Mouse (Mus musculus) heart, embryonic 12.5 days (tissue): ENCODE results near the gene Sos2. TPM values are rescaled to one million over a fixed set of nuclear protein-coding genes. Genes with fewer than 3 reads are reported as not detected.
A peak's percentile ranks its signal among the peaks of the same experiment; 100 is the strongest.
"Not testable (repeated sequence)": the region's sequence is repeated elsewhere in the genome, so short reads cannot be mapped to it uniquely, and the experiment has no call there.

Source experiments
- ATAC-seq: fragments of 200-750 bp; cut with Nextera tagmentation; 2 replicates; pipeline ENCODE4 v1.8.0; 2017; ENCODE audit warnings: moderate TSS enrichment, moderate library complexity; ENCODE audit not compliant: insufficient number of reproducible peaks, low FRiP score
- H3K27ac ChIP-seq: fragments of 300-500 bp; sonication (generic); 2 replicates; pipeline ENCODE4 v1.5.1; 2016; ENCODE audit warnings: mild to moderate bottlenecking, moderate library complexity; ENCODE audit not compliant: poor library complexity, severe bottlenecking
- H3K27me3 ChIP-seq: fragments of 300-500 bp; sonication (generic); replicated peaks from 2 replicates; pipeline ENCODE4 v1.6.1; 2016; ENCODE audit warnings: mild to moderate bottlenecking, moderate library complexity
- H3K36me3 ChIP-seq: fragments of 300-500 bp; sonication (generic); 2 replicates; pipeline ENCODE4 v1.6.1; 2016; ENCODE audit warnings: mild to moderate bottlenecking, moderate library complexity
- H3K4me1 ChIP-seq: fragments of 300-500 bp; sonication (generic); replicated peaks from 2 replicates; pipeline ENCODE4 v1.6.1; 2016; ENCODE audit warnings: mild to moderate bottlenecking
- H3K4me2 ChIP-seq: fragments of 300-500 bp; sonication (generic); 2 replicates; pipeline ENCODE4 v1.6.1; 2016; ENCODE audit warnings: mild to moderate bottlenecking, moderate library complexity
- H3K4me3 ChIP-seq: fragments of 300-500 bp; sonication (generic); 2 replicates; pipeline ENCODE4 v1.5.1; 2016; ENCODE audit warnings: mild to moderate bottlenecking
- H3K9ac ChIP-seq: fragments of 300-500 bp; sonication (generic); 2 replicates; pipeline ENCODE4 v1.6.1; 2016; ENCODE audit warnings: mild to moderate bottlenecking, moderate library complexity
- H3K9me3 ChIP-seq: fragments of 300-500 bp; sonication (generic); replicated peaks from 2 replicates; pipeline ENCODE4 v1.6.1; 2016; ENCODE audit warnings: mild to moderate bottlenecking, moderate library complexity
- WGBS: fragments of 180-500 bp; shearing (Covaris S2); methylation state at CpG from one replicate; pipeline ENCODE4 v1.1.7; 2016; 5-methylcytosine and 5-hydroxymethylcytosine counted together
- polyA plus RNA-seq: library from polyadenylated mRNA; unstranded; fragments of >200 nt; fragmentation: Nextera tagmentation; extraction: Ambion mirVana; gene quantifications from 2 replicates; pipeline ENCODE4 v1.2.1, GENCODE M21; 2016

The Sos2 gene
- polyA plus RNA-seq, 1 experiment from 2014 or later: 8.4 TPM

DNA sequence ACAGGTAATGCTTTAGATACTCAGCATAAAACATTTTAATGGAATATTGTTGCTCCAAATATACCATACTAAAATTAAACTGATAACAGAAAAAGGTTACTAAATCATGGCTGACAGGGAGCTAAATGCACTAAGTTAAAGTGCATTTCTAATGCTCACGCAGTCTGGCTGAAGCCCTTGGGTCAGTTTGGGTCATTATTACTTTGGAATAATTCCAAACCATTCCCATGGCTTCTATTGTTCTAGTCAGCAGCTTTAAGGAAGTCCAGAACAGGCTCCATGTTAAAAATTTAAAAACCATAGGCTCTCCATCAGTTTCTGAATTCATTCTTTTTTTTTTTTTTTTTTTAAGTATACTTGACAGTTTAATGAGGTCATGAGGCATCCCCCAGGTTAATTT lies 7.5 kb downstream of the Sos2 start:
- no peak overlapping the region for H3K9ac ChIP-seq
- ATAC-seq: no peak
- H3K9me3 ChIP-seq: 0 out of 2 replicates have a peak, but pooled peaks cover 3% of the 10 kb centered on the region
- no peak overlapping the region for H3K4me2 ChIP-seq
- peaks cover 20% of the 10 kb centered on the region for H3K4me1 ChIP-seq
- no peak overlapping the region for H3K27ac ChIP-seq
- no peaks in the 10 kb centered on the region for H3K27me3 ChIP-seq
- WGBS: 59% methylated on average over 1 of the region's 1 CpGs
- H3K4me3 ChIP-seq: no peak overlapping the region
- H3K36me3 ChIP-seq: no peaks in the 10 kb centered on the region

DNA sequence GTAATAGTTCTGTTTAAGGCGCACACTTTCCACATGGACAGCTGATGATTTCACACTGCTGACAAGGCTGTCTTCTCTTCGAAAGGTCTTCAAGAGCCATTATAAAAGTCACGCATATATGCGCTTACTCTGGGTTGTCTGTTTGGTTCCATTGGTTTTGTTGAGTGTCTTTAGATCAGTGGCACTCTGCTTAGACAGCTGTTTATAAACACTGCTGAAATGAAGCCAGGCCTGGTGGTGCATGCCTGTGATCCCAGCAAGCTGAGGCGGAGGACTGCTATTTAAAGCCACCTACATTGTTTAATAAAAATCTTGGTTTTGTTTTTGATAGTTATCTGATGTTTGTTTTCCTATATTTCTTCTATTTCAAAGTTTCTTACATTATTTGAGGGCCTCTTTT lies 14.9 kb downstream of the Sos2 start:
- WGBS: 90% methylated on average over 5 of the region's 5 CpGs
- no peaks in the 10 kb centered on the region for H3K27me3 ChIP-seq
- no peak for ATAC-seq
- H3K4me2 ChIP-seq: no peak overlapping the region
- no peak overlapping the region for H3K4me3 ChIP-seq
- H3K9ac ChIP-seq: no peak overlapping the region
- no peaks in the 10 kb centered on the region; the same call in 1 of the 2 replicates for H3K9me3 ChIP-seq
- 0 out of 2 replicates have a peak, but pooled peaks cover 5% of the 10 kb centered on the region for H3K36me3 ChIP-seq
- H3K4me1 ChIP-seq: no peaks in the 10 kb centered on the region
- no peak overlapping the region for H3K27ac ChIP-seq

DNA sequence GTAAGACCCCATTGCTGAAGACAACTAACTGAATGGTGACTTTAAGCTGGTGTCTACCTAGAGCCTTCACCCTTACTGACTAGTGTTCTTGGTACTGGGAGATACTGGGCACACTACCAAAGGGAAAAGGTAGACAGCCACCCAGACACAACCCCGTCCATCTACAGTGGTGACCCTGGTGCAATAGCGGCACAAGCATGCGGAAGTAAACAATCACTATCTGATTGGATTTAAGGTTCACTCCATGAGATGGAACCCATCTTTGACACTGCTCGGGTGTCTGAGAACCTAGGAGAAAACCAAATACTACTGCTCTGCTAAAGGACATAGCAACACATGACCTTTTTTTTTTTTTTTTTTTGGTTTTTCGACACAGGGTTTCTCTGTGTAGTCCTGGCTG lies 20.0 kb downstream of the Sos2 start:
- ATAC-seq: no peak
- 0 out of 2 replicates have a peak, but pooled peaks cover 5% of the 10 kb centered on the region for H3K36me3 ChIP-seq
- no peak overlapping the region for H3K4me2 ChIP-seq
- no peak overlapping the region for H3K9ac ChIP-seq
- H3K4me1 ChIP-seq: no peaks in the 10 kb centered on the region
- H3K4me3 ChIP-seq: no peak overlapping the region
- H3K27ac ChIP-seq: no peak overlapping the region
- no peaks in the 10 kb centered on the region; the same call in 1 of the 2 replicates for H3K9me3 ChIP-seq
- 93% methylated on average over 5 of the region's 5 CpGs for WGBS
- H3K27me3 ChIP-seq: no peaks in the 10 kb centered on the region

DNA sequence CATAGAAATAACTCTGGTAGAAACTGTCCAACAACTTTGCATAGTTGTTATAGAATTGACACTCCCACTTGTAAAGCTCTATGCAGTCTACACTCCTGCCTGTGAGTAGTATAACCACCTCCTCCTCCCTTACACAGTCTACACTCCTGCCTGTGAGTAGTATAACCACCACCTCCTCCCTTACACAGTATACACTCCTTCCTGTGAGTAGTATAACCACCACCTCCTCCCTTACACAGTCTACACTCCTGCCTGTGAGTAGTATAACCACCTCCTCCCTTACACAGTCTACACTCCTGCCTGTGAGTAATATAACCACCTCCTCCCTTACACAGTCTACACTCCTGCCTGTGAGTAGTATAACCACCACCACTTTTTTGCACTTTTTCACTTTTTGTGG lies 27.7 kb downstream of the Sos2 start:
- H3K4me3 ChIP-seq, H3K27ac ChIP-seq, H3K9me3 ChIP-seq, H3K9ac ChIP-seq, H3K4me2 ChIP-seq, H3K27me3 ChIP-seq, H3K4me1 ChIP-seq: not testable (repeated sequence)
- peak; percentile 84 for ATAC-seq
- H3K36me3 ChIP-seq: peaks cover 29% of the 10 kb centered on the region

DNA sequence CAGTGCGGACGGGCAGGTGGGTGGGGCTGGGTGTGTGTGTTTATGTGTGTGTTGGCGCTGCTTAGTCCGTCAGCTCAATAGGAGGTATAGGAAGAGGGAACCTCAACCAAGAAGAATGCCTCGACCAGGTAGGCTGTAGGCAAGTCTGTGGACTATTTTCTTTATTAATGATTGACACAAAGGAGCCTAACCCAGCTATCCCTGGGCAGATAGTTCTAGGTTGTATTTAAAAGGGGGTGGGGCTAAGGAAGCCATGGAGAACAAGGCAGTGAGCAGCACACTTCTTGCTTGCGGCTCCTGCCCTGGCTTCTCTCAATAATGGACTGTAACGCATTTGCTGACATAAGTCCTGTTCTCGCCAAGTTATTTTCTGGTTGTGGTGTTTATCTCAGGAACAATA lies 32.1 kb downstream of the Sos2 start:
- WGBS: 88% methylated on average over 8 of the region's 8 CpGs

DNA sequence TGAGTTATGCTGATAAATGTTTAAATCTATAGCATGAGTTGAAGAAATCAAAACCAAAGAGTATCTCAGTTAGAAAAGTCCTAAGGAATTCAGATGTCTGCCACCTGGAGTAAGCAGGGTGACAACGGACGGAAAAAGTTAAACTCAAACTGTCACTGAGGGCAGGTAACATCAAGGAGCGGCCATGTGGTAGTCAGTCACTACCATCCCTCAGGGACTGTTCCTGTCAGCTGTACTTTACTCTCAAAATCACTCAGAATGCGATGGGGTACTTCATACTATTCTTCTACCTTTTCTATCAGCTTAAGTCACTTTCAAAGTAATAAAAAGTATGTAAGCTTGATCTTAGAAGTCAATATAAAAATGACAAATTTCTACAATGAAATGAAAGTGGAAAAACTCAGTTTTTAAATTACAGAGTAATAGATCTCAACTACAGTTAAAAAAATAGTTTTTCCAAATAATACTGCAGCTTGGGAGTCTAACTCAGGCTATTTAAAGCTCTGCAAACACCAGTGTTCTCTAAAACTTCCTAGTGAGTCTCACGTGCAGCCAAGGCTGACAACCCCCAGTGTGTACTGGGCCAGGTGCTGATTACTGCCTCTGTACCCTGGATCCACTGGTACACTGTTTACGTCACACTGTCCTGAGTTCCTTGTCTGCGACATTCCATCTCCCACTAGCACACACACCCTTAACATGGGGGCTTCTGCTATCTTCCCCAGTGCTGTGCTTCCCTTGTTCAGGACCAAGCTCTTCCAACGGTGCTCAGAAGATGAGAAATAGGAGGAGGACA lies 35.6 kb downstream of the Sos2 start:
- Histone ChIP-seq H3K4me3 (no peak overlapping the region), H3K9ac (no peak overlapping the region), H3K4me2 (no peak overlapping the region), H3K36me3 (peaks cover 30% of the 10 kb centered on the region), H3K27me3 (no peaks in the 10 kb centered on the region), H3K27ac (no peak overlapping the region), H3K4me1 (peaks cover 8% of the 10 kb centered on the region; the same call in 1 of the 2 replicates), H3K9me3 (no peaks in the 10 kb centered on the region)
- ATAC-seq: no peak
- 76% methylated on average over 8 of the region's 8 CpGs for WGBS

More for the DNA sequence above, 32.1 kb downstream of the Sos2 start:
- no peak overlapping the region for H3K4me2 ChIP-seq
- H3K36me3 ChIP-seq: peaks cover 42% of the 10 kb centered on the region
- no peak overlapping the region for H3K9ac ChIP-seq
- H3K9me3 ChIP-seq: peaks cover 4% of the 10 kb centered on the region
- no peak overlapping the region for H3K27ac ChIP-seq
- H3K4me3 ChIP-seq: no peak overlapping the region
- peaks cover 8% of the 10 kb centered on the region; the same call in 1 of the 2 replicates for H3K4me1 ChIP-seq
- H3K27me3 ChIP-seq: no peaks in the 10 kb centered on the region
- ATAC-seq: no peak

DNA sequence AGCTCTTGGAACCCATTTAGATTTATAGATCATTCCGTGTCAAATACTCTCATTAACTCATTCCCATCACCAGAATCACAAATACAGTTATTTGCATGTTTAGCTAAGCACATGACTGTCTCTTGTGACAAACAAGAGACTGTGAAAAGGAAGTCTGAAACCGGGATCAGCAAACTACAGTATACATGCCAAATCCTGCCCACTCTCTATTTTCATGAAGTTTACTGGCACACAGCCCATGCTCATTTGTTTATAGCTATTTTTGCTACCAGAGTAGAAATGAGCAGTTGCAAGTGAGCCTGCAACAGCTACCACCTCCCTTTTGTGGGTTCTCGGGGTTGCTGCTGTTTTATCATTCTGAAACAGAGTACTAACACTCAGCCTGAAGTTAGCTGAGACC lies 36.8 kb downstream of the Sos2 start:
- ATAC-seq: no peak
- Histone ChIP-seq H3K4me1 (peaks cover 8% of the 10 kb centered on the region; the same call in 1 of the 2 replicates), H3K27ac (no peak overlapping the region), H3K9ac (no peak overlapping the region), H3K36me3 (peaks cover 32% of the 10 kb centered on the region), H3K9me3 (no peaks in the 10 kb centered on the region), H3K4me3 (no peak overlapping the region), H3K4me2 (no peak overlapping the region), H3K27me3 (no peaks in the 10 kb centered on the region)
- WGBS: 86% methylated on average over 3 of the region's 3 CpGs

DNA sequence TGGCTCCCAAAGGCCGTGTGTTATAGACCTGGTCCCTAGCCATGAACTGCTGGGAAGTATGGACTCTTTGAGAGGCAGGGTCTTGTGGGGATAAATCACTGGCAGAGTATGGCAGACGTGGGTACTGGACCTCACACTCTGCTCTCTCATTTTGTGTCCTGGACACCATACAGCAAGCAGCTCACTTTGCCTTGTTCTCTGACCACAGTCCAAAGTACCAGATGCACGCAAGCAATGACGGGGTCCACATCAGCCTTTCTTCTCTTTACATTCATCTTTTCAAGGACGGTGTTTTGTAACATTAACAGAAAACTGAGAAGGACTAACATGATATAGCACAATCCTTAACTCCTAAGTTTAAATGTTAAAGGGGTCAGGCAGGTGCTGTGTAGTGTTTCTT lies 38.8 kb downstream of the Sos2 start:
- Histone ChIP-seq H3K9ac (no peak overlapping the region), H3K36me3 (peaks cover 39% of the 10 kb centered on the region), H3K4me2 (no peak overlapping the region), H3K27ac (no peak overlapping the region), H3K4me1 (peaks cover 8% of the 10 kb centered on the region; the same call in 1 of the 2 replicates), H3K9me3 (no peaks in the 10 kb centered on the region), H3K4me3 (no peak overlapping the region), H3K27me3 (no peaks in the 10 kb centered on the region)
- 88% methylated on average over 5 of the region's 5 CpGs for WGBS
- ATAC-seq: no peak

DNA sequence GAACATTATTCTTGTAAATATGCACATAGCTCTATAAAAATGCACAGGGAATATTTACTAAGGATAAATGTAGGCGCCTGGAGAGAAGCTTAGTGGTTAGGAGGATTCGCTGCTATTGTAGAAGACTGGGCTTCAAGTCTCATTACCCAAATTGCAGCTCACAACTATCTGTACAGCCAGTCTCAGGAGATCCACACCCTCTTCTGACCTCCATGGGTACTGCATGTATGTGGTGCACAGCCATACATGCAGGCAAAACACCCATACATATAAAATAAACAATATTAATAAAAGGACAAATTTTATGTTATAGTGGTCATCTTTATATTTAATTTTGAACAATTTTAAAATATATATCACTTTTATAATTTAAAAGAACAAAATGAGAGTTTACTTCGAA lies 46.9 kb downstream of the Sos2 start:
- no peak for ATAC-seq
- 88% methylated on average over 3 of the region's 3 CpGs for WGBS
- Histone ChIP-seq H3K27me3 (no peaks in the 10 kb centered on the region), H3K9ac (no peak overlapping the region), H3K4me2 (no peak overlapping the region), H3K4me3 (no peak overlapping the region), H3K4me1 (no peaks in the 10 kb centered on the region), H3K27ac (no peak overlapping the region), H3K36me3 (peaks cover 32% of the 10 kb centered on the region), H3K9me3 (no peaks in the 10 kb centered on the region)

DNA sequence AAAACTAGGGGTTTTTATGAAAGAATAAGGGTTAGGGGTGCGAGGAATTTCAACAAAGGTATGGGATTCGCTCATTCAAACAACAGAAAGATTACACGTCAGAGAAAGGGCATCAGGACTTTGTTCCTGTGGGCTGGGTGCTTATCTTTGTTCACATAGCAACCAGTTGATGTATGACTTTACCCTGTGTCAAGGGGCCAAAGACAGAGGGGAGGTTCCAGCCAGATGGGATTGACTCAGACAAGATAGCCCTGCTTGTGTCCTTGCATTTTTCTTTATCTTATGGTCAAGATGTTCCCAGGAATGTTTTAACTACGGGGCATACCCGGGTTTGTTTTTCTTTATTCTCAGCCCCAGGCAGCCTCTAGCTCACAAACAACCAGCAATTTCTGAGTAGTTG lies 63.1 kb downstream of the Sos2 start:
- not testable (repeated sequence) for H3K27me3 ChIP-seq, H3K9me3 ChIP-seq, H3K4me2 ChIP-seq, ATAC-seq, H3K27ac ChIP-seq, H3K4me1 ChIP-seq, H3K9ac ChIP-seq, H3K4me3 ChIP-seq
- peaks cover 38% of the 10 kb centered on the region for H3K36me3 ChIP-seq
- 53% methylated on average over 5 of the region's 5 CpGs for whole genome bisulfite sequencing

DNA sequence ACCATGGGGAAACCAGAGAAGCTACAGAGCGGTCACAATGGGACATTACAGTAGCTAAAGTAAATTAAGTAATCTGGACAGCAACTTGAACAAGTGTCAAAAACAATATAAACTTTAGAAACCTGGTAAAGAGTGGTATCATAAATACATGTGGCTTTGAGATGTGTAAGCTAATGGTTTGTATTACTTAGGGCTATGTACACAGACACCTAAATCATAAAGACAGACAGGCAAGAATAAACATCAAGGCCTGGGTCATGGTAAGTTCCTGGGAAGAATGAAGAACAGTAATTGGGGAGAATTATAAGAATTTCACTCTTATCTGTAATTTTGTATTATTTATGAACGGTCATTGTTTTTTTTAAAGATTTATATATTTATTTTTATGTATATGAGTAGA lies 77.3 kb downstream of the Sos2 start:
- 88% methylated on average over 2 of the region's 2 CpGs for WGBS
- Histone ChIP-seq H3K27me3 (no peaks in the 10 kb centered on the region), H3K4me1 (no peaks in the 10 kb centered on the region), H3K9ac (no peak overlapping the region), H3K27ac (no peak overlapping the region), H3K4me3 (no peak overlapping the region), H3K36me3 (peaks cover 38% of the 10 kb centered on the region), H3K4me2 (no peak overlapping the region), H3K9me3 (no peaks in the 10 kb centered on the region)
- ATAC-seq: no peak

DNA sequence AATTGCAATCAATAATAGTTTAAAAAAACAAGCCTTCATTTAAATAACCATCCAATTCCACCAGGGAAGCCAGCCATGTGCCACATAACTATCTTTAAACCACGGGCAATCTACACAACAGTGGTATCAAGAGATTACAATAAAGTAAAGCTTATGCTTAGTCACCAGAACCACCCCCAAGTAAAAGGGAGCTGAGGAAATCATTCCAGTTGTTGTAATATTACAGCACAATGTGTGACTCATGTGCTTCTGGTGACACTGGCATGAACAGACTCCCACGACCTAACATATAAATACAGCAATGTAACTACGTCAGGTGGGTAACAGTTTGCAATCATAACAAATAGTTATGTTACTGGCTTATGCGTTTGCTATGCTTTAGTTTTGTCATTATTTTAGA lies 84.2 kb downstream of the Sos2 start:
- H3K9me3 ChIP-seq: no peaks in the 10 kb centered on the region
- no peak overlapping the region for H3K27ac ChIP-seq
- no peak overlapping the region for H3K4me3 ChIP-seq
- H3K4me1 ChIP-seq: no peaks in the 10 kb centered on the region
- H3K9ac ChIP-seq: no peak overlapping the region
- no peaks in the 10 kb centered on the region for H3K27me3 ChIP-seq
- ATAC-seq: no peak
- peaks cover 24% of the 10 kb centered on the region for H3K36me3 ChIP-seq
- 85% methylated on average over 4 of the region's 4 CpGs for whole genome bisulfite sequencing
- H3K4me2 ChIP-seq: no peak overlapping the region
